Mouse (Mus musculus) midbrain, embryonic 15.5 days (tissue): ENCODE results near the gene Usp2. TPM values are rescaled to one million over a fixed set of nuclear protein-coding genes. Genes with fewer than 3 reads are reported as not detected.
A peak's percentile ranks its signal among the peaks of the same experiment; 100 is the strongest.

Source experiments
- ATAC-seq: fragments of 200-750 bp; cut with Nextera tagmentation; replicated peaks from 2 replicates; pipeline ENCODE4 v1.8.0; 2017; ENCODE audit warnings: moderate TSS enrichment
- H3K27ac ChIP-seq: fragments of 300-500 bp; sonication (generic); 2 replicates; pipeline ENCODE4 v1.5.1; 2015; ENCODE audit warnings: mild to moderate bottlenecking, inconsistent platforms
- H3K27me3 ChIP-seq: fragments of 300-500 bp; sonication (generic); replicated peaks from 2 replicates; pipeline ENCODE4 v1.6.1; 2015; ENCODE audit warnings: inconsistent platforms
- H3K36me3 ChIP-seq: fragments of 300-500 bp; sonication (generic); replicated peaks from 2 replicates; pipeline ENCODE4 v1.6.1; 2015; ENCODE audit warnings: inconsistent platforms
- H3K4me1 ChIP-seq: fragments of 300-500 bp; sonication (generic); 2 replicates; pipeline ENCODE4 v1.6.1; 2015; ENCODE audit warnings: inconsistent platforms
- H3K4me2 ChIP-seq: fragments of 300-500 bp; sonication (generic); 2 replicates; pipeline ENCODE4 v1.6.1; 2015; ENCODE audit warnings: inconsistent platforms, mild to moderate bottlenecking, moderate library complexity
- H3K4me3 ChIP-seq: fragments of 300-500 bp; sonication (generic); 2 replicates; pipeline ENCODE4 v1.5.1; 2015; ENCODE audit warnings: mild to moderate bottlenecking, inconsistent platforms
- H3K9ac ChIP-seq: fragments of 300-500 bp; sonication (generic); 2 replicates; pipeline ENCODE4 v1.6.1; 2015; ENCODE audit warnings: mild to moderate bottlenecking, inconsistent platforms
- H3K9me3 ChIP-seq: fragments of 300-500 bp; sonication (generic); 2 replicates; pipeline ENCODE4 v1.6.1; 2016; ENCODE audit warnings: inconsistent platforms
- WGBS: fragments of 180-500 bp; shearing (Covaris S2); methylation state at CpG from one replicate; pipeline ENCODE4 v1.1.7; 2015; ENCODE audit warnings: mixed read lengths; 5-methylcytosine and 5-hydroxymethylcytosine counted together
- polyA plus RNA-seq: library from polyadenylated mRNA; unstranded; fragments of >200 nt; fragmentation: Nextera tagmentation; extraction: Ambion mirVana; gene quantifications from 2 replicates; pipeline ENCODE4 v1.2.1, GENCODE M21; 2015

Usp2 gene
- polyA plus RNA-seq, 1 experiment from 2014 or later = 9.6 TPM

DNA sequence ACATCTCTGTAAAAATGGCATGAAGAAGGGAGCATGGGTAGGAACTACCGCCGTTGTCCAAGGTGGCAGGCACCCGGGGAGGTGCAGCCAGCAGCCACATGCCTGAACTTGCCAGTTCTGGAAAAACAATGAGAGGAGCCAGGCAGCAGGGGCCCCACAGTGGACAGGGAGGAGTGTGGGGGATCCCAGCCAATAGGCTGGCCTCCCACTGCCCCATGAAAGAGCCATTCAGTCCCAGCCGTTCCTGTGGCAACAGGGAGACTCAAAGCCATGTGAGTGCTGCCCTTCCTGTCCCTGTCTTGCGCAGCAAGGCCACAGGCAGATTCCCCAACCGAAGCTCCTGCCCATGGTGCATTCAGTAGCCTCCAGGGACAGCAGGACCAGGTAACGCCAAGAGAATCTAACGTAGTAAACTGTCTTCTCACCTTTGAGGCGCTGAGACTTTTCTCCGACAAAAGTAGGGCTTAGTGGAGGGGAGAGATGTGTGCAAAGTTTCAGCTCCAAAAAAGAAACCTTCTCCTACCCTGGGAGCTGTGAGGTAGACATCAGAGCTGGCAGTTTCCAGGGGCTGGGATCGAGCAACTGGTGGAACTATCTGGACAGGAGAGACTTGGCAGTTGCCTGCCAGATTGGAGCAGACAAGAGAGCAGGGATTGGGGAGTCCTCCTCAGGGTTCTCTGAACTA is 5.2 kb downstream of the Usp2 start:
- WGBS = 12% methylated on average over 11 of the region's 11 CpGs
- H3K27me3 ChIP-seq = no peaks in the 10 kb centered on the region; the same call in 1 of the 2 replicates
- no peaks in the 10 kb centered on the region for H3K36me3 ChIP-seq
- ATAC-seq = peak; percentile 32; the same call in 1 of the 2 replicates
- H3K27ac ChIP-seq = peak overlapping the region; percentile 61
- H3K9me3 ChIP-seq = no peaks in the 10 kb centered on the region
- H3K4me3 ChIP-seq = no peak overlapping the region
- H3K9ac ChIP-seq = no peak overlapping the region
- peaks cover 22% of the 10 kb centered on the region for H3K4me1 ChIP-seq
- peak overlapping the region; percentile 21; the same call in 1 of the 2 replicates for H3K4me2 ChIP-seq

- Histone ChIP-seq H3K27ac (peak overlapping the region; percentile 61), H3K4me3 (no peak overlapping the region), H3K9ac (no peak overlapping the region), H3K9me3 (no peaks in the 10 kb centered on the region), H3K27me3 (no peaks in the 10 kb centered on the region; the same call in 1 of the 2 replicates), H3K4me1 (peaks cover 17% of the 10 kb centered on the region), H3K4me2 (peak overlapping the region; percentile 21; the same call in 1 of the 2 replicates), H3K36me3 (no peaks in the 10 kb centered on the region)
- peak; percentile 47; the same call in 1 of the 2 replicates for ATAC-seq
- WGBS = 5% methylated on average over 4 of the region's 4 CpGs
Measured at GRCm38 (mm10) chr9:44072599-44072915, 5.7 kb downstream of the Usp2 start.

DNA sequence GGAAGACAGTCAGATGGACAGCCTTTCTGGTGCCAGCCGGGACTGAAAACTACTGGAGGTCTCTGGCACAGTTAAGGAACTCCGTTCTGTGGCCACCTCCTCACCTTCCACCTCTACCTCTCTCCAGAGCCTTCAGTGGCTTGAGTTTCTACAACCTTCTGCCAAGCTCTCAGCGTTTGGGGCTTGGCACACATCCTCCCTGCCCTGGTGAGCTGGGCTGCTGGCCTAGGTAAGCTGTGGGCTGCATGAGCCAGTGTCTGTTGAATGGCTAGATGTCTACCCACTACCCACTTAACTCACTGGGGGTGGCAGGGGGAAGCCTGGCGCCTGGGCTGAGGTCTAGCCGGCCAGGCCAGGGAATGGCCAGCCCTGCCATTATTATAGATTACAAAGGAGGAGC is 6.3 kb downstream of the Usp2 start:
- H3K4me3 ChIP-seq = no peak overlapping the region
- ATAC-seq = no peak
- 40% methylated on average over 5 of the region's 5 CpGs for WGBS
- H3K36me3 ChIP-seq = no peaks in the 10 kb centered on the region
- peaks cover 16% of the 10 kb centered on the region for H3K4me1 ChIP-seq
- H3K9ac ChIP-seq = no peak overlapping the region
- H3K9me3 ChIP-seq = no peaks in the 10 kb centered on the region
- H3K27ac ChIP-seq = no peak overlapping the region
- H3K4me2 ChIP-seq = no peak overlapping the region; the same call in 1 of the 2 replicates
- no peaks in the 10 kb centered on the region; the same call in 1 of the 2 replicates for H3K27me3 ChIP-seq

DNA sequence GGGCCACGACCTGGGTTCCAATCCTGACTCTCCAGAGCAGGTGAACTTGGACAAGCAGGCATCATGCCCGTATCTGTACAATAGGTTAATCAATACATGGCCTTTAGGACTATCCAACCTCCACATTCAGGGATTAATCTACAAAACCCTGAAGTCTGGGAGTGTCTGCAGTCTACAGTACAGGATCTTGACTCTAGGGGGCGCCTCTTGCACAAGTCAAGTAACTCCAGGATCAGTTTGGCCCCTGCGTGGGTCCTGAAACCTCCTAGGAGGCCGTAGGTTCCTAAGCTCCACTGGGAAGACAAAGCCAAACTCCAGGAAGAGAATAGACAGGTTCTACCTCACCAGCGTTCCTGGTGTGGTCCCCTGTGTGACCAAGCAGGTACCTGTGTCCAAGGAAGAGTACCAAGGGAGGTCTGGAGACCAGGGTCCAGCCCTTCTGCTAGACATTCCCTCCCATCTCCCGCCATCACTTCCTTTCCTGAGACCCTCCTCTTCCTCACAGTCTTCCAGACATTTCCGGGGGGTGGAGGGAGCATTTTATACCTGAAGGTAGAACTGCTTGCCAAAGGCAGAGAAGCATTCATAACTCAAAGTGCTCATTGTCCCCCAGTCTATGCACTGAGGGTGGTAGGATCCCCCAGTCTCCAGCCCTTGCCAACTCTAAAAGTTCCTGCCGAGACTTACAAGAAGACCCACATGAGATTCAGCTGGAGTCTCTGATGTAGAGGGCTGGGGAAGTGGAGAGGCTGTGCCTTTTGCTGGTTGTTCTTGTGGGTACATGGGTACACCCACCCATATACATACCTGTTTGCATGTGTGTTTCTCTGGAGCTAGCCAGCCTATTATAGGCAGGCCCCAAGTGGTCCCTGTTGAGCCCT is 7.8 kb downstream of the Usp2 start:
- no peak overlapping the region for H3K4me2 ChIP-seq
- peaks cover 27% of the 10 kb centered on the region for H3K4me1 ChIP-seq
- H3K9me3 ChIP-seq = no peaks in the 10 kb centered on the region
- 58% methylated on average over 9 of the region's 9 CpGs for WGBS
- no peak for ATAC-seq
- H3K36me3 ChIP-seq = no peaks in the 10 kb centered on the region
- H3K27ac ChIP-seq = no peak overlapping the region
- H3K9ac ChIP-seq = no peak overlapping the region
- H3K27me3 ChIP-seq = no peaks in the 10 kb centered on the region; the same call in 1 of the 2 replicates
- no peak overlapping the region for H3K4me3 ChIP-seq

GRCm38 (mm10) chr9:44075276-44075995 is 8.6 kb downstream of the Usp2 start:
- Histone ChIP-seq H3K4me2 (no peak overlapping the region), H3K9me3 (no peaks in the 10 kb centered on the region), H3K4me1 (peaks cover 27% of the 10 kb centered on the region), H3K27ac (no peak overlapping the region), H3K9ac (no peak overlapping the region), H3K27me3 (no peaks in the 10 kb centered on the region; the same call in 1 of the 2 replicates), H3K4me3 (no peak overlapping the region), H3K36me3 (no peaks in the 10 kb centered on the region)
- no peak for ATAC-seq
- WGBS = 74% methylated on average over 24 of the region's 24 CpGs

- WGBS = 68% methylated on average over 16 of the region's 16 CpGs
- Histone ChIP-seq H3K4me1 (peaks cover 27% of the 10 kb centered on the region), H3K9me3 (no peaks in the 10 kb centered on the region)
Measured at GRCm38 (mm10) chr9:44075996-44076763, 9.4 kb downstream of the Usp2 start.

GRCm38 (mm10) chr9:44076764-44077120 is 9.9 kb downstream of the Usp2 start:
- H3K27me3 ChIP-seq = no peaks in the 10 kb centered on the region
- no peak overlapping the region for H3K4me2 ChIP-seq
- no peak for ATAC-seq
- no peak overlapping the region for H3K9ac ChIP-seq
- no peak overlapping the region for H3K27ac ChIP-seq
- no peaks in the 10 kb centered on the region for H3K36me3 ChIP-seq
- peaks cover 24% of the 10 kb centered on the region for H3K4me1 ChIP-seq
- H3K4me3 ChIP-seq = no peak overlapping the region
- 10% methylated on average over 5 of the region's 5 CpGs for WGBS
- H3K9me3 ChIP-seq = no peaks in the 10 kb centered on the region

More at GRCm38 (mm10) chr9:44075996-44076763, 9.4 kb downstream of the Usp2 start:
- H3K27ac ChIP-seq = no peak overlapping the region
- no peaks in the 10 kb centered on the region for H3K36me3 ChIP-seq
- no peak overlapping the region for H3K9ac ChIP-seq
- H3K27me3 ChIP-seq = no peaks in the 10 kb centered on the region; the same call in 1 of the 2 replicates
- no peak overlapping the region for H3K4me2 ChIP-seq
- H3K4me3 ChIP-seq = no peak overlapping the region
- ATAC-seq = no peak

DNA sequence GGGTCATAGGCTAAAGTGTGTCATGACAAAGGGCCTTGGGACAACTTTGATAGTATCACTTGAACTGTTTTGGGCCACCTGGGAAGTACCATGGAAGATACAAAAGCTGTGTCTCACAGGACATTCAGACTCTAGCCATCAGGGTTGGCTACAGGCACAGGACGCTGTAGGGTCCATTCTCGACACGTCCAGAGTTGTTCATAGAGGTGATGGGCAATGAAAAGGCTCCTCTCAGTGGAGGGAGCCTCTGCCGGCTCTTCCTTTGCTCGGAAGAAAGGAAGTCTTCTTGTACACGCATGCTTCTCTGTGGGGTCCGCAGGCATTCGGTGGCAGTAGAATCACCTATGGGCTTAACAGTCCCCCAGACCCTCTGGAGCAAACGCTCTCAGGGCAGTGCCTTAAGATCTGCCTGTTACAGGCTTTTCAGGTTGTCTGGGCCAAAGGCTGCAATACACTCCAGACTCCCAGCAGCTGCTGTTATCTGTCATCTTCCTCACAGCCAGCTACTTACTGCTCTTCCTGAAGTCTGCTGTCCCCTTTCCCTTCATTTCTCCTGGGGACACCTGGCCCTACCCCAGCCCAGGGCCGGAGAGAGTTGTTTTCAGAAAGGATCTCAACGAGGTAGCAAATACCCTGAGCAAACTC is 10.6 kb downstream of the Usp2 start:
- Histone ChIP-seq H3K4me3 (no peak overlapping the region), H3K4me1 (peaks cover 17% of the 10 kb centered on the region), H3K27ac (no peak overlapping the region), H3K4me2 (no peak overlapping the region), H3K9ac (no peak overlapping the region), H3K36me3 (no peaks in the 10 kb centered on the region), H3K9me3 (no peaks in the 10 kb centered on the region), H3K27me3 (peaks cover under 1% of the 10 kb centered on the region; the same call in 1 of the 2 replicates)
- no peak for ATAC-seq
- WGBS = 83% methylated on average over 11 of the region's 11 CpGs

DNA sequence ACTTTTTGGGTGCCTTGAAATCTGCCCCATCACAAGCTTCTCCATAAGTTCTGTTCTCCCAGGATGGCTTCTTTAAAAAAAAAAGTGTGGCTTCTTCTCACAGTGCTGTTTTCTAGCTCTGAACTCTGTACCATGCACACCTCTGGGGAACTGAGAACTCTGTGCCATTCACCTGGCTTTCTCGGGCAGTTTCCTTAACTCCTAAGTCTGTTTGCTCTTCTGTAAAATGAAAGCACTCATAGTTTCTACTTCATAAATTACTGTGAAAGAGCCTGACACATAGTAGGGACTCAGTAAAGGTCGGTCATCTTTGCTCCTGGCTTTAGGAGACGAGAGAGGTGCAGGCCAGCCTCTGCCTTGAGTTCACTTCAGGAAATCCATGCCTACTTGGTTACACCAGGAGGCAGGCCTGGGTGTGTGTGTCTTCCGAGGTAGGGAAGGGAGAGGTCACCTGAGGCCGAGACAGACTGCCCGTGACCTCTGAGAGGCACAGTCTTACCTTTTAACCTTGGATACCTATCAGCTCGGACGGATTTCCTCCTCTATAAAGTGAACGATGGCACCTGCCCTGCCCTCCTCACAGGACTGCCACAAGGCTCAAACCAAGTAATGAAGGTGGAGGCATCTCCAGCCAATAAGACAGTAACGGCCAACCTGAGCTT is 11.4 kb downstream of the Usp2 start:
- Histone ChIP-seq H3K36me3 (no peaks in the 10 kb centered on the region), H3K4me3 (no peak overlapping the region), H3K9me3 (no peaks in the 10 kb centered on the region), H3K27me3 (peaks cover 8% of the 10 kb centered on the region), H3K4me1 (peaks cover 16% of the 10 kb centered on the region), H3K9ac (no peak overlapping the region), H3K27ac (no peak overlapping the region), H3K4me2 (no peak overlapping the region)
- ATAC-seq = no peak
- WGBS = 84% methylated on average over 10 of the region's 10 CpGs

DNA sequence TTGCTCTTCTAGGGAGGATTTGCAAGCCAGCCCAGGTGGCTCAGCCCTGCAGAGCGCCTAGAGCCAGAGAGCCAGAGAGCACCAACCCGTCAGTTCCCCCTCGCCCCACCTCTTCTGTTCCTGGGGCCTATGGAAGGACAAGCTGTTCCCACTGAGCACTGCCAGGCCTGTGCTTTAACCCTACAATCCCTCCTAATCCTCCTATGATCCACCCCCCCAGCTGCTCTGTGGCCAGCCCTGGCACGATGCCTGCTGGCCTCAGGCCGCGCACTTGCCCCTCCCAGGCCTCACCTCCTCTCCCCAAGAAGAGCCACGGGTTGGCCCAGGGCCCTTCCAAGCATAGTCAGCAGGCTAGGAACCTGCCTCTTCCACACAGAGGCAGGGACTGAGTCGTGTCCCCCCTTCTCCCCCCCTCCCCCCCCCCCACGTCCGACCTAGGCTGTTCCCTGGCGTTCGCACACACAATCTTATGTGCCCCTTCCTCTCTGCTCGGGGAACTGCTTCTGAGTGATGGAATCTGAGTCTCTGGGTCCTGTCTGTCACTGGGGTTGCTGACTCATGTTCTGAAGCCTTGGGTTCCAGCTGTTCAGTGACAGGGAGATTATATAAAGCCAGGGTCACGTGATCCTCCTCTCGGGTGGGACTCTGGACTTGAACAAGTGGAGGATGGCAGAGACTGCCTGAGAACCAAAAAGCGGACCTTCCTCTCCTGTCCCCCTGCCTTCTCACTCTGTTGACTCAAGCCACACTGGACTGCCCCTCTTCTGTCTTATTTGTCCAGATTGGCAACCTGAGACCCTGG is 12.3 kb downstream of the Usp2 start:
- peak; percentile 79 for ATAC-seq
- 26% methylated on average over 16 of the region's 16 CpGs for WGBS
- Histone ChIP-seq H3K9ac (no peak overlapping the region), H3K4me2 (no peak overlapping the region), H3K4me3 (no peak overlapping the region), H3K36me3 (no peaks in the 10 kb centered on the region), H3K9me3 (no peaks in the 10 kb centered on the region), H3K4me1 (peaks cover 25% of the 10 kb centered on the region), H3K27me3 (peaks cover 16% of the 10 kb centered on the region), H3K27ac (no peak overlapping the region)
